Comparison of ENCODE assay signal across 16 mouse cellular contexts in genomic region chr19:60015614-60016300, GRCm38 (mm10).
DNase-seq lines count a peak whose midpoint lies in the region; ATAC-seq lines count a peak whose summit lies in the region.
"Had no signal": no experiment of that assay in that cellular context is flagged by ENCODE, and none has a peak within 500 bp of the region (broad histone marks: within the 10 kb centered on the region; RNA-seq: fewer than 3 reads in every experiment).

No protein-coding gene starts in this region.

- DNase-seq in midbrain, embryonic 14.5 days = peak; percentile 49
- DNase-seq in midbrain, embryonic 11.5 days (ENCODE audit: low spot score, missing footprints) = no peak
- peak; percentile 80 for DNase-seq in forebrain, embryonic 14.5 days (ENCODE audit: low spot score)
- DNase-seq in limb, embryonic 10.5 days (ENCODE audit: low spot score) = peak; percentile 56
- DNase-seq in retina, postnatal 1 day = peak; percentile 39
- DNase-seq in adrenal gland, adult (ENCODE audit: inconsistent age in 2 of 2, low spot score in 1 of 2) = no peak
- DNase-seq in left cerebral cortex, postnatal 25 days (ENCODE audit: low spot score in 2 of 2) = no peak
- no peak for DNase-seq in right cerebral cortex, adult 2 months (ENCODE audit: low spot score in 2 of 2)
- DNase-seq: cerebellum, postnatal 10 days; heart, adult 11 months; heart, postnatal 36 days; lung, postnatal 4 days; right cerebral cortex, adult 18-20 months; thymus, adult 18-20 months had no signal

- no peak overlapping the region for H3K4me3 ChIP-seq in midbrain, embryonic 14.5 days (replicated peaks; ENCODE audit: low read depth, low read length)
- H3K4me3 ChIP-seq in midbrain, embryonic 11.5 days (ENCODE audit: low read depth, low read length) = no peak overlapping the region
- no peak overlapping the region for H3K4me3 ChIP-seq in forebrain, embryonic 14.5 days (ENCODE audit: low read depth, low read length)
- H3K4me3 ChIP-seq in limb, embryonic 10.5 days = peak overlapping the region; percentile 29
- H3K4me3 ChIP-seq: kidney, embryonic 15.5 days had no signal

- H3K4me1 ChIP-seq in midbrain, embryonic 14.5 days (ENCODE audit: control insufficient read depth, insufficient read depth, low read length) = 0 out of 2 replicates have a peak, but pooled peaks cover 2% of the 10 kb centered on the region
- no peaks in the 10 kb centered on the region for H3K4me1 ChIP-seq in midbrain, embryonic 11.5 days (ENCODE audit: control insufficient read depth, insufficient read depth, low read length)
- peaks cover 18% of the 10 kb centered on the region for H3K4me1 ChIP-seq in forebrain, embryonic 14.5 days (ENCODE audit: control insufficient read depth, insufficient read depth, low read length)
- peaks cover 39% of the 10 kb centered on the region for H3K4me1 ChIP-seq in limb, embryonic 10.5 days

- no peaks in the 10 kb centered on the region for H3K9me3 ChIP-seq in midbrain, embryonic 14.5 days (ENCODE audit: control insufficient read depth, low read length)
- no peaks in the 10 kb centered on the region for H3K9me3 ChIP-seq in midbrain, embryonic 11.5 days (ENCODE audit: control insufficient read depth, low read length)
- no peaks in the 10 kb centered on the region for H3K9me3 ChIP-seq in forebrain, embryonic 14.5 days (replicated peaks; ENCODE audit: control insufficient read depth, low read length)
- no peaks in the 10 kb centered on the region for H3K9me3 ChIP-seq in limb, embryonic 10.5 days (replicated peaks)
- H3K9me3 ChIP-seq: kidney, embryonic 15.5 days had no signal

- intact Hi-C loops in left cerebral cortex, postnatal 25 days (cut with DNase I) = no loop called here

- H3K27ac ChIP-seq in midbrain, embryonic 14.5 days (replicated peaks; ENCODE audit: low read depth, low read length) = no peak overlapping the region
- H3K27ac ChIP-seq in midbrain, embryonic 11.5 days (ENCODE audit: low read depth, low read length) = no peak overlapping the region
- no peak overlapping the region for H3K27ac ChIP-seq in forebrain, embryonic 14.5 days (ENCODE audit: low read depth, low read length)
- H3K27ac ChIP-seq in limb, embryonic 10.5 days = no peak overlapping the region
- H3K27ac ChIP-seq: kidney, embryonic 15.5 days; liver, embryonic 14.5 days had no signal

- no peaks in the 10 kb centered on the region for H3K27me3 ChIP-seq in midbrain, embryonic 14.5 days (ENCODE audit: control insufficient read depth, insufficient read depth, low read length)
- no peaks in the 10 kb centered on the region for H3K27me3 ChIP-seq in midbrain, embryonic 11.5 days (ENCODE audit: control insufficient read depth, insufficient read depth, low read length)
- no peaks in the 10 kb centered on the region for H3K27me3 ChIP-seq in forebrain, embryonic 14.5 days (replicated peaks; ENCODE audit: control insufficient read depth, insufficient read depth, low read length)
- 0 out of 2 replicates have a peak, but pooled peaks cover 10% of the 10 kb centered on the region for H3K27me3 ChIP-seq in limb, embryonic 10.5 days (ENCODE audit: low read depth, poor library complexity, severe bottlenecking)
- H3K27me3 ChIP-seq: kidney, embryonic 15.5 days had no signal

- H3K9ac ChIP-seq in midbrain, embryonic 14.5 days (replicated peaks; ENCODE audit: low read length) = no peak overlapping the region
- H3K9ac ChIP-seq in midbrain, embryonic 11.5 days (ENCODE audit: low read length) = no peak overlapping the region
- no peak overlapping the region for H3K9ac ChIP-seq in forebrain, embryonic 14.5 days (ENCODE audit: low read length)
- H3K9ac ChIP-seq: kidney, embryonic 15.5 days; liver, embryonic 14.5 days had no signal

- 50% methylated on average over 12 of the region's 12 CpGs for WGBS in midbrain, embryonic 14.5 days
- WGBS in midbrain, embryonic 11.5 days = 62% methylated on average over 12 of the region's 12 CpGs
- 1% methylated on average over 12 of the region's 12 CpGs for WGBS in forebrain, embryonic 14.5 days
- 15% methylated on average over 12 of the region's 12 CpGs for WGBS in limb, embryonic 10.5 days

- no peak for ATAC-seq in midbrain, embryonic 14.5 days (ENCODE audit: low FRiP score, low TSS enrichment)
- ATAC-seq in midbrain, embryonic 11.5 days (ENCODE audit: low FRiP score) = no peak
- ATAC-seq in forebrain, embryonic 14.5 days = peak; percentile 69

- no peaks in the 10 kb centered on the region for H3K36me3 ChIP-seq in midbrain, embryonic 14.5 days (ENCODE audit: control insufficient read depth, insufficient read depth, low read length)
- no peaks in the 10 kb centered on the region for H3K36me3 ChIP-seq in midbrain, embryonic 11.5 days (ENCODE audit: control insufficient read depth, insufficient read depth, low read length)
- H3K36me3 ChIP-seq in forebrain, embryonic 14.5 days (ENCODE audit: control insufficient read depth, insufficient read depth, low read length) = no peaks in the 10 kb centered on the region
- no peaks in the 10 kb centered on the region for H3K36me3 ChIP-seq in limb, embryonic 10.5 days
- H3K36me3 ChIP-seq: kidney, embryonic 15.5 days had no signal

- no peak overlapping the region for H3K4me2 ChIP-seq in midbrain, embryonic 14.5 days (ENCODE audit: low read length)
- no peak overlapping the region for H3K4me2 ChIP-seq in midbrain, embryonic 11.5 days
- peak overlapping the region; percentile 30 for H3K4me2 ChIP-seq in forebrain, embryonic 14.5 days (ENCODE audit: low read length)
- H3K4me2 ChIP-seq: kidney, embryonic 15.5 days had no signal

Comparison
In these comparisons a context has a peak if more than half of its experiments do, and no peak if none do; other contexts are left out.
1. DNase-seq: peak in midbrain, embryonic 14.5 days (single experiment), forebrain, embryonic 14.5 days (single experiment), limb, embryonic 10.5 days (single experiment) and retina, postnatal 1 day (single experiment); none in midbrain, embryonic 11.5 days (single experiment), adrenal gland, adult (0 of 2), left cerebral cortex, postnatal 25 days (0 of 2) and right cerebral cortex, adult 2 months (0 of 2).